Mouse (Mus musculus) kidney, adult 18-20 months (tissue): ENCODE measurements around the gene Ms4a6c.
"Not testable (repeated sequence)": the region's sequence is repeated elsewhere in the genome, so short reads cannot be mapped to it uniquely, and the experiment has no call there.

Source experiments
- DNase-seq: peaks from one replicate; pipeline ENCODE4 v3.0.0; 2021

Ms4a6c gene

GRCm38 (mm10) chr19:11504857-11505256, 35.7 kb downstream of the Ms4a6c start:
- no peak for DNase-seq

- no peak for DNase-seq
Measured at GRCm38 (mm10) chr19:11513458-11513857, 44.3 kb downstream of the Ms4a6c start.

- no peak for DNase-seq
Measured at GRCm38 (mm10) chr19:11516246-11516645, 47.1 kb downstream of the Ms4a6c start, which contains the start of gene Ms4a6b. Gene Ms4a6b (plus strand): TSS chr19:11516512.

- DNase-seq: no peak
Measured at GRCm38 (mm10) chr19:11516845-11517244, 47.7 kb downstream of the Ms4a6c start.

GRCm38 (mm10) chr19:11517373-11517772, 48.2 kb downstream of the Ms4a6c start:
- DNase-seq: not testable (repeated sequence)

- DNase-seq: not testable (repeated sequence)
Measured at GRCm38 (mm10) chr19:11518356-11518755, 49.2 kb downstream of the Ms4a6c start.

- no peak for DNase-seq
Measured at GRCm38 (mm10) chr19:11520146-11520545, 51.0 kb downstream of the Ms4a6c start.
